Mouse (Mus musculus) layer of hippocampus, adult 9-11 months (tissue): ENCODE data around the gene Amy2a4.
"Not testable (repeated sequence)": the region's sequence is repeated elsewhere in the genome, so short reads cannot be mapped to it uniquely, and the experiment has no call there.

Source experiments
- DNase-seq: peaks from one replicate; pipeline ENCODE4 v3.0.0; 2022

Gene Amy2a4

DNA sequence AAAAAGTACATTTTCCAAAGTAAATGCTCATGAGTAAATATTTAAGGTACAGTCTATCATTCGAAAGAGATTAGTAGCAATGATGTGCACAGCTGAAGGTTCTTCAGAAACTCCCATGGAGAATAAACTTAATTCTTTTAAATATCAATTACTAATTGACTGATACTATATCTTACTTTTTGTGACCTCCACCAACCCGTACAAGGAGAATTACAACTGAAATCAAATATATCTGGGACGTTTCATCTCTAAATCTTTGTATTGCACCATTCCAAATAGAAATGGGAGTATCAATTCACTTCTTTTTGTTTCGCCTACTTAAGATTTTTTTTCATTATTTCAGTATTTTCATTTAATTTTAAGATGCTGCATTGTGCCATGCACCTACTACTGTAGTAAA lies at the start of gene Amy2a4:
TSS of gene Amy2a4 (minus strand) at position 101 of the 400 bp plus-strand sequence.
- not testable (repeated sequence) for DNase-seq

DNA sequence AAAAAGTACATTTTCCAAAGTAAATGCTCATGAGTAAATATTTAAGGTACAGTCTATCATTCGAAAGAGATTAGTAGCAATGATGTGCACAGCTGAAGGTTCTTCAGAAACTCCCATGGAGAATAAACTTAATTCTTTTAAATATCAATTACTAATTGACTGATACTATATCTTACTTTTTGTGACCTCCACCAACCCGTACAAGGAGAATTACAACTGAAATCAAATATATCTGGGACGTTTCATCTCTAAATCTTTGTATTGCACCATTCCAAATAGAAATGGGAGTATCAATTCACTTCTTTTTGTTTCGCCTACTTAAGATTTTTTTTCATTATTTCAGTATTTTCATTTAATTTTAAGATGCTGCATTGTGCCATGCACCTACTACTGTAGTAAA lies 32.7 kb upstream of the Amy2a4 start, which contains the start of gene Amy2a3:
TSS of gene Amy2a3 (minus strand) at position 101 of the 400 bp plus-strand sequence.
- DNase-seq, result not testable (repeated sequence)

DNA sequence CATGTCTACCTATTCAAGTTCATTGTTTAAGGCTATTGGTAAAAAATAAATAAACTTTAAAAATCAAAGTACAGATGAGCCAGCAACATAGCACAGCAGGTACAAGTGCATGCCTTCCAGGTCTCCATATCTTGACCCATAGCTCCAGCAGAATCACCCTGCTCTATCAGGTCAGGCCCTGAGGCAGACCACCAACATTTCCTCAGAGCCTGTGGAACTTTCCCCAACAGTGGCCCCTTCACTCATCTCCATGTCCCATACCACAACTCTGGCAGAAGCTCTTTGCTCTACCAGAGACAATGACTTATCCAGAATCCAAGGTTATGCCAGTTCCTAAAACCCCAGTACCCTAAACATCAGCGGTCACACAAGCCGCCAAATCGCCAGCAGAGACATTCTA lies 21.7 kb upstream of the Amy2a4 start:
- DNase-seq, result not testable (repeated sequence)

DNA sequence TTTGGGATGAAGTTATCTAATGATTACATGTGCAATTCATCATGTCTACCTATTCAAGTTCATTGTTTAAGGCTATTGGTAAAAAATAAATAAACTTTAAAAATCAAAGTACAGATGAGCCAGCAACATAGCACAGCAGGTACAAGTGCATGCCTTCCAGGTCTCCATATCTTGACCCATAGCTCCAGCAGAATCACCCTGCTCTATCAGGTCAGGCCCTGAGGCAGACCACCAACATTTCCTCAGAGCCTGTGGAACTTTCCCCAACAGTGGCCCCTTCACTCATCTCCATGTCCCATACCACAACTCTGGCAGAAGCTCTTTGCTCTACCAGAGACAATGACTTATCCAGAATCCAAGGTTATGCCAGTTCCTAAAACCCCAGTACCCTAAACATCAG lies 11.0 kb downstream of the Amy2a4 start:
- not testable (repeated sequence) for DNase-seq

DNA sequence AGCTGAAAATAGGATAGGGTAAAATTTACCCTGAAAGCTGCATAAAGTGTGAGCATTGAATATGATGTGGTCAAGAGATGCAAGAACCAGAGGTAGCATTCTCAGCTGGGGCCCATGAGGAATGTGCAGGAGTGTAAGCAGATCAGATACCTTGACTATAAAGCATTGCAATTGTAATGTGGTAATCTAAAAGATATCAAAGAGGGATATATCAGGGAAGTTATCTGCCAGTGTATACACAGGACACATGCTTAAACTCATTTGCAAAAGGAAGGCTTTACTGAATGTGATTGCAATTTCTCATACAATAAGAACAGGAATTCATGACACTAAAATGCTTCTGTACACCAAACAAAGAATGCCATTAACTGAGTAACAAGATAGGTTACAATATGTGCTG lies 11.7 kb downstream of the Amy2a4 start:
- DNase-seq, result not testable (repeated sequence)

DNA sequence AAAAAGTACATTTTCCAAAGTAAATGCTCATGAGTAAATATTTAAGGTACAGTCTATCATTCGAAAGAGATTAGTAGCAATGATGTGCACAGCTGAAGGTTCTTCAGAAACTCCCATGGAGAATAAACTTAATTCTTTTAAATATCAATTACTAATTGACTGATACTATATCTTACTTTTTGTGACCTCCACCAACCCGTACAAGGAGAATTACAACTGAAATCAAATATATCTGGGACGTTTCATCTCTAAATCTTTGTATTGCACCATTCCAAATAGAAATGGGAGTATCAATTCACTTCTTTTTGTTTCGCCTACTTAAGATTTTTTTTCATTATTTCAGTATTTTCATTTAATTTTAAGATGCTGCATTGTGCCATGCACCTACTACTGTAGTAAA lies 32.5 kb downstream of the Amy2a4 start, which contains the start of gene Amy2a5:
TSS of gene Amy2a5 (minus strand) at position 101 of the 400 bp plus-strand sequence.
- DNase-seq, result not testable (repeated sequence)
